Mouse (Mus musculus) MEL-GATA-1-ER (cell line): ENCODE data around the gene Zfp697.
A peak's percentile ranks its signal among the peaks of the same experiment; 100 is the strongest.
"Not testable (repeated sequence)": the region's sequence is repeated elsewhere in the genome, so short reads cannot be mapped to it uniquely, and the experiment has no call there.

Experiments used
- DNase-seq: peaks from one replicate; pipeline ENCODE4 v3.0.0-alpha.2; 2012; ENCODE audit warnings: low read depth; ENCODE audit errors: extremely low read depth

The Zfp697 gene

DNA sequence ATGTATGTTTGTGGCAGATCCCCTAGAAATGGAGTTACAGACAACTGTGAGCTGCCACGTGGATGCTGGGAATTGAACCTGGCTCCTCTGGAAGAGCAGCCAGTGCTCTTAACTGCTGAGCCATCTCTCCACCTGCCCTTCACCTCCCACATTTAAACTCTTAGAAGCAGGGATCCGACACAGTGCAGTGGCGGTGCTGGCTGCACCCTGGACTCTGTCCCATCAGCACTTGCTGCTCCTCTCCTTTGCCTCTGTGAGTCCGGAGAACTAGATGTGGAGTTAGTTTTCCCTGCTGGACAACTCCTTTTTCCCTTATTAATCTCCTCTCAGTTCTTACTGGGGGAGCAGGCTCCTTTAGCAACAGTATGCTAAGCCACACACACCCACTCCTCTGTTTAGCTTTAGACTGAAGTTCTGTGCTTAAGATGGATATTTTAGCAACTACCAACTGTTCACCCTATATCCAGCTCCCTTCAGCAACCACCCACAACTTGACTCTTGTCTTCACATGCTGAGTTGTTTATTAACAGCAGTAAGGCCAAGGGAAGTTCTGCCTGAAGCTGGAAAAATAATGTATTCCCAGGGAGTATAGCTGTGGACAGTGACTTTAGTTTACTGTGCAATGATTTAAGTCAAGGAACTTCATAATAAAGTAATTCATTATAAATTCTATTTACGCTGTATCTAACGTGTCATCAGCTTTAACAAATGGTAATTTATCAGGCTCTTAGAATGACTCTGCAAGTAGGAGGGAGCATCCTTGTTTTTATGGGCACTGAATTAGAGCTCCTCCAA lies 36.9 kb downstream of the Zfp697 start:
- DNase-seq: no peak

DNA sequence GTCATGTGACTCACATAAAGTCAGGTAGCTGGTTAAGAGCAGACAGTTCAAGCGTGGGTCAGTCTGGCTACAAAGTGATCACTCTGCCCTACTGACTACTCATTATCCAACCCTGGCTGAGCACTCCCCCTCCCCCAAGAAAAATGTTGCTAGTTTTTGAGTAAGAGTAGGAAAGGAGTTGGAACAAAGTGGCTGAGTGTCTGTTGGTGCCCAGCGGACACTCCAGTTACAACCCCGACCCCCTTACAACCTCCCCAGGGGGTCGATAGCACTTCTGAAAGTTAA lies 37.5 kb downstream of the Zfp697 start:
- DNase-seq: no peak

DNA sequence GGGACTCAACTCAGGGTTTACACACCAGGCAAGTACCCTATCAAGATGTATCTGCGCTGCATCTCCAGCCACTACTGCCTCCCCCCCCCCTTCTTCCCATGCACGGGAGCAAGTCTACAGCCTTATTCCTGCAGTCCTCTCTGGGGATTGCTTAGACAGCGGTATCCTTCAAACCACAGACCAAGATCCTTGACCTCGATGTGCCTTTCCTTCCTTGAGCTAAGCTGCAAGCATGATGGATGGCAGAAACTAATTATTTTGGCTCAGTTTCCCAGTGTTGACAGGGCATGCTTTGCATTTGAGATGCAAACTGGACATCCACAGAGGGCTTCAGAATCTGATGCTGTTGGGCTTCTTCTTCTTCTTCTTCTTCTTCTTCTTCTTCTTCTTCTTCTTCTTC lies 40.7 kb downstream of the Zfp697 start:
- no peak for DNase-seq

DNA sequence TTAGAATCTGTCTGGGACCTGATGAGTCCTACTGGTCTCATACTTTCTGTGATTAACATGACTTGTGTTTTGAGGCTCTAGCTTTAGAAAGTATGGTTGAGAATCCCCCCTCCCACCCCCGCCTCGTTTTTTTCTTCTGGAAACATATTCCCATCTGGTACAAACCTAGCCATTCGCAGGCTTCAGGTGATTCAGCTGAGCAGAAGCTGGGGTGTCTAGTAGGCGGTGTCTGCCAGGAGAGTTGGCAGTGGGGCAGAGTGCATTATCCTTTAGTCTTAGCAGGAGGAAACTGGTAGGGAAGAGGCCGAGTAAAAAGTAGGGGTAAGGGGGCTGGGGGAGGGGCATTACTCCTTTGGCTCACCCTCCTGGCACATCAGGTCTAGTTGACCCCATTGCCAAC lies 44.5 kb downstream of the Zfp697 start:
- DNase-seq: no peak

DNA sequence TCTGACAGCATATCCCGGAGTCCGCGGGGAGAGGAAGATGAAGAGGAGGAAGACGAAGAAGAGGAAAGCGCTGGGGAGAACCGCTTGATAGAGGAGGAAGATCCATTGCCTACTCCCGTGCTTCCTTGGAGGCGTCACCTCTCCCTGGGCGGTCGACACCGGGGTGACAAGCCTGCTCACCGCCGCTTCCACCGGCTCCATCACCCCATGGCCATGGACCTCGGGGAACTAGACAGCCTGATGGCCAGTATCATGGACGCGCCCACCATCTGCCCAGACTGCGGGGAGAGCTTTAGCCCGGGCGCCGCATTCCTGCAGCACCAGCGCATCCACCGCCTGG lies 45.0 kb downstream of the Zfp697 start:
- DNase-seq: no peak

DNA sequence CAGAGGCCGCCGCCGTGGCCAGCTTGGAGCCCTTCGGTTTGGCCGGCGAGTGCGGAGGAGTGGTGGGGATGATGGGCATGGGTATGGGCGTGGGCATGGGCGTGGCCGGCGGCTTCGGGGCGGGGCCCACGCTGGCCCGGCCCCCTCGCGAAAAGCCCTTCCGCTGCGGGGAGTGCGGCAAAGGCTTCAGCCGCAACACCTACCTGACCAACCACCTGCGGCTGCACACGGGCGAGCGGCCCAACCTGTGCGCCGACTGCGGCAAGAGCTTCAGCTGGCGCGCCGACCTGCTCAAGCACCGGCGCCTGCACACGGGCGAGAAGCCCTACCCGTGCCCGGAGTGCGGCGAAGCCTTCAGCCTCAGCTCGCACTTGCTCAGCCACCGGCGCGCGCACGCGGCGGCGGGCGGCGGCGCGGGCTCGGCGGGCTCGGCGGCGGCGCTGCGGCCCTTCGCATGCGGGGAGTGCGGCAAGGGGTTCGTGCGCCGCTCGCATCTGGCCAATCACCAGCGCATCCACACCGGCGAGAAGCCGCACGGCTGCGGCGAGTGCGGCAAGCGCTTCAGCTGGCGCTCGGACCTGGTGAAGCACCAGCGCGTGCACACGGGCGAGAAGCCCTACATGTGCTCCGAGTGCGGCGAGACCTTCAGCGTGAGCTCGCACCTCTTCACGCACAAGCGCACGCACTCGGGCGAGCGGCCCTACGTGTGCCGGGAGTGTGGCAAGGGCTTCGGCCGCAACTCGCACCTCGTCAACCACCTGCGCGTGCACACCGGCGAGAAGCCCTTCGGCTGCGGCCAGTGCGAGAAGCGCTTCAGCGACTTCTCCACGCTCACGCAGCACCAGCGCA lies 45.6 kb downstream of the Zfp697 start:
- peak; percentile 61 for DNase-seq

DNA sequence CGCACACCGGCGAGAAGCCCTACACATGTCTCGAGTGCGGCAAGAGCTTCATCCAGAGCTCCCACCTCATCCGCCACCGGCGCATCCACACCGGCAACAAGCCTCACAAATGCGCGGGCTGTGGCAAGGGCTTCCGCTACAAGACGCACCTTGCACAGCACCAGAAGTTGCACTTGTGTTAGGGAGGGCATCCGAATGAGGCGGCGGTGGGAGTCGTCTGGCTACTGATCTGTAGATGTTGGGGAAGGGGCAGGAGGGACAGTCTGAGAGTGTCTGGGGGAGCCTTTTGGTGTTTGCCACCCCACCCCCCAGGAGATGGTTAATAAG lies 46.2 kb downstream of the Zfp697 start:
- DNase-seq: no peak

DNA sequence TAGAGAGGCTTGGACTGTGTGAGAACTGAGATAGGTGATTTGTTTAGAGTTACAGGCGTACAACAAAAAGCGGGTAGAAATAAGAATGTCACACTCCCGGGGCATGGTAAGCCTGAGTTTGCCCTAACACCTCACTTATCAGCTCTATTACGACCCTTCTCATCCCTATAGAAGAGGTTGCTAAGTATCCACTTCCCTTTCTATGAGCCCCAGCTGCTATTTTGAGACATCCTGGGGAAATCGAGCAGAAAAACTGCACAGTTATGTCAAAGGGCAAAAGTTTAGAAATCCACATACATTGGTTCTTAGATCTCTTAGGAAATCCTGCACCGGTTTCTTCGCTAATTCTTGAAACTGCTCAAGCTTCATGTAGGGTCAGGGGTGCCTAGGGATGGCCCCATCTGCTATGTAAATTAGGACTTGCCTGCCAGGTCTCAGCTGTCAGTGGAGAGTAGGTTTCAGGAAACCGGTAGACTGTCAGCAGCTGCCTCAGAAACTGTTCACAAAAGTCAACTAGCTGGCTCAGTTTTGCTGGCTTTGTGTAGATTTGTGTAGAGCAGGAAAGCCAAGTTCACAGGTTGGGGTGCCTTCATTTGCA lies 46.8 kb downstream of the Zfp697 start:
- DNase-seq: no peak

DNA sequence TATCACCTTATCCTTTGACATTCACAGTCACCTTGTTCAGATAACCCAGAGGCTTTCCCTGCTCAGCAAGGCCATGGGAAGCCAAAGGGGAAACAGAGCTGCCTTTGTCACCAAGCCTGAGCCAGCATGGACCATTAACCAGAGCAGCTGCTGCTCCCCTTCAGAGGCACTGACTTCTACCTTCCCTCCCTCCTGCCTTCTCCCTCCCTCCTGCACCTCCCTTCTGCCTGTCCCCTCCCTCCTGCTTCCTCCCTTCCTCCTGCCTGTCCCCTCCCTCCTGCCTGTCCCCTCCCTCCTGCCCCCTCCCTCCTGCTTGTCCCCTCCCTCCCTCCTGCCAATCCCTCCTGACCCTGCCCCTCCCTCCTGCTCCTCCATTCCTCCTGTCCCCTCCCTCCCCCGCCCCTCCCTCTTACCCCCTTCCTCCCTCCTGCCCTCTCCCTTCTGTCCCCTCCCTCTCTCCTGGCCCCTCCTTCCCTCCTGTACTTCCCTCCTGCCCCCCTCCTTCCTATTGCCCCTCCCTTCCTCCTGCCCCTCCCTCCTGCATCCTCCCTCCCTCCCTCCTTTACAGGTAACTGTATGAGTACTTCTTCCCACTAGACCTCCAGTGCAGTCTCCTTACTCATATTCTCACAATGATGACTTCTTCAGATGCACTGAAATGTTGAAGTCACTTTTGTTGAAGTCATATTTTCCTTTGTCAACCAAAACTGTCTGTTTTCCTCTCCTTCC lies 52.0 kb downstream of the Zfp697 start:
- DNase-seq: peak; percentile 41

DNA sequence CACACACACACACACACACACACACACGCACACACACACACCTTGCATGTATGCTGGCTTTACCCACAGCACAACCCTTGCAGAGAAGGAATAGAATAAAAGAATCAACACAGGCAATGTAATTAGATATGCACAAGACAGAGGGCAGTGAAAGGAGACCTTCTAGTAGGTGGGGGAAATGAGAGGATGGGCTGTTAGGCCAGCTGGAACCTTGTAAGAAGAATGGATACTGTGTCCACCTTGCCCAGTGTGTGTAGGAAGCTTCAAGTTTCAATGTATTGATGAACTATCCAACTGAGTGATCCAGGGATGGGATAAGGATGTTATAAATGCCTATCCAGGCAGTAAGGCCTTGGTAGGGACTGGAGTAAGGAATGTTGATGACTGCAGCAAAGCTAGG lies 52.8 kb downstream of the Zfp697 start:
- no peak for DNase-seq

DNA sequence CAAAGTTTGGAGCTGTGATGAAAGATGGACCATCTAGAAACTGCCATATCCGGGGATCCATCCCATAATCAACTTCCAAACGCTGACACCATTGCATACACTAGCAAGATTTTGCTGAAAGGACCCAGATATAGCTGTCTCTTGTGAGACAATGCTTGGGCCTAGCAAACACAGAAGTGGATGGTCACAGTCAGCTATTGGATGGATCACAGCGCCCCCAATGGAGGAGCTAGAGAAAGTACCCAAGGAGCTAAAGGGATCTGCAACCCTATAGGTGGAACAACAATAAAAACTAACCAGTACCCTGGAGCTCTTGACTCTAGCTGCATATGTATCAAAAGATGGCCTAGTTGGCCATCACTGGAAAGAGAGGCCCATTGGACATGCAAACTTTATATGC lies 60.0 kb downstream of the Zfp697 start:
- not testable (repeated sequence) for DNase-seq

DNA sequence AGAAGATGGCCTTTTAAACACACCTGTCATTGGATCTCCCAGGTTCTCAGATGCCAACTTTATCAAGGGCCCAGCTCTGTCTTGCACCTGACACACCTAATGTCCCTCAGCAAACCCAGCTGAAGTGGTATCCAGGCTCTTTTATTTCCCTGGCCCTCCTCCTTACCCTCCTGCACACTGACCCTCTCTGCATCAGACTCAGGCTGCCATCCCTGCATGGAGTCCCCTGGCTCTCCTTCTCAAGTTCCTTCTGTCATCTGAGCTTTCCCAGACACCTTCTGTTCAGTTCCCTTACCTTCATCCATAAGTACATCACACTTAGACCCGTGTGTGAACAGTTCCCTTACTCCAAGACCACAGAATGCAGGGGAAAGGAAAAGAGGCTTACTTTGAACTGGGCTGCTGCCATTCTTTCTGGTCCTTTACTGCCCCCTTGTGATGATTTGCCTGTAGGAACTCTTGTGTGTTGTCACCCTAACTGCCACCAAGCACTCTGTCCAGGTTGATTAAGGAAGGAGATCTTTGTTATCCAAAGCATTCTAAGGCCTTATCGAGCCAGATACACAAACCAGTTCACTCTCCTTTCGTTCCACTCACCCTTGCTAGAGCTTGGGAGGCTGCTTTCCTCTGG lies 61.0 kb downstream of the Zfp697 start:
- DNase-seq: not testable (repeated sequence)

DNA sequence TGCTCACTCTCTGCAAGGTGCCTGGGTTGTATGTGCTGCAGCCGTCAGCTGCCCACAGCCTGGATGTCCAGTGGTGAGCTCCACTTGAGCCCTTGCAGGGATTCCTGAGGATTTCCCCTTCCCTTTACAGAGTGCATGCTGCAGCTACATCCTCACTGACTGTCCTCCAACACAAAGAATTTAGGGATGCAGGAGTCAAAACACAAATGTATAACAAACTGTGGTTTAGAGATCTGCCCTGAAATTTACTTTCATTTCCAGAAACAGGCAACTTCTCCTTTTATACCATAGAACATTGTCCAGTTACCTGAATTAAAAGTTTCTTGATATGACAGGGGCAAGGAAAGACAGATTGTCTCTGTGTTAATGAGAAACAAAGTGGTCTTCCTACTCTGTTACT lies 61.7 kb downstream of the Zfp697 start:
- DNase-seq: not testable (repeated sequence)

DNA sequence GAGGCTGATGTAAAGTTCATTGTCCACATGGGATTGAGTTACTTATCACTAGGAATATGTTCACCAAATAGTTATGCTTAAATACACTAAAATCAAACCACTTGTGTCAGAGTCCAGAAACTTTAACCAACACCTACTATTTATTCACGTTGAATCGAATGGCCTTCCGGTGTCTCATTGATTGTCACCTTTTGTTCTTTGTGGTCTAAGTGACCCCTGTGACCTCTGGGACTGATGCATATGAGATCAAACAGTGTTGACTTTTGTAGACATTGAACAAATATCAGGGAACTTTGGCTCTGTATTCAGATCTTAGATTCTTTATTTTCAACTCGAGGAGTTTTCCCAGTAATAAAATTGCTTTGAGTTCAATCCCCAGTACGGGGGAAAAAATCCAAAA lies 71.5 kb downstream of the Zfp697 start:
- not testable (repeated sequence) for DNase-seq

DNA sequence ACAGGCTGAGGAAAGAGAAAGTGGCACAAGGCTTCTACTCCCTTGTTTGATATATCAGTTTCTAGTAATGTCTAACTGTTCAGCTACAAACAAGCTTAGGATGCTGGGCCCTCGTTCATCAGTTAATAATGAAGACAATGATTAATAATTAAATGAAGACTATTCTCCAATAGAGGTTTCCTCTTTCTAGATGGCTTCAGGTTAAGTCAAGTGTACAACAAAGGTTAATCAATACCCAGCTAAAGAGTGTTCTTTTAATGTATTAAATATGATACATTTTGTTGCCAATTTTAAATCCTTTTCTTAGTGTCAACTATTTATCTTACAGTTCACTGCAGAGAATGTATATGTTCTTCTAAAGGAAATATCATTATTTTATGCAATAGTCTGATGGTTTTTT lies 74.8 kb downstream of the Zfp697 start, which contains the start of gene Gm4450:
Gene Gm4450 (minus strand): TSS at position 101 of the 400 bp plus-strand sequence.
- not testable (repeated sequence) for DNase-seq

DNA sequence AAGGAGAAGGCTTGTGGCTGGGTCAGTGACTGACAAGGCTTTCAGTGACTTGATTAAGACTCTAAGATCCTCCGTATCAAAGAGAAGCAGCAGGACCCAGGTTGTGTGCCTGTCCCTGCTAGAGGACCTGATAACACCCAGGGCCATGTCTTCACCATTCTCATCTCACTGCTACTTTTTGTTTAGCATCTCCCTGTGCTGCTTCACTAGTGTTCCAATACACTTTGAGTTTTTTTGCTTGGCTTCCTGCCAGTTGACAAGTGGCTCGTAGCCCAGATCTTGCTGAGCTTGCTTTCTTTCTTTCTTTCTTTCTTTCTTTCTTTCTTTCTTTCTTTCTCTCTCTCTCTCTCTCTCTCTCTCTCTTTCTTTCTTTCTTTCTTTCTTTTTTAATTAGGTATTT lies 87.1 kb downstream of the Zfp697 start:
- DNase-seq: not testable (repeated sequence)

DNA sequence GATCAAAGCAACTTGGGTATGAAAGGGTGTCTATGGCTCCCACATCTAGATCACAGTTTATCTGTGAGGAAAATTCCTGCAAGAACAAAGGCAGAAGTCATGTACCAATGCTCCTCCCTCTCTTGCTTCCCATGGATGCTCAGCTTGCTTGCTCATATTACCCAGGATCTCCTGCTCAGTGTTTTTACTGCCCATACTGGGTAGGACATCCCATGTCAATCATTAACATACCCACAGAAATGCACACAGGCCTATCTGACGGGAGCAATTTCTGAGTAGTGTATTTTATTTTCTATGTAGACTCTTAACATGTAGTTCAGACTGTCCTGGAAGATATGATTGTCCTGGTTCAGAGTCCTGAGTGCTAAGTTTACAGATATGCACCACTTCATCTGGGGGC lies 88.8 kb downstream of the Zfp697 start:
- not testable (repeated sequence) for DNase-seq

DNA sequence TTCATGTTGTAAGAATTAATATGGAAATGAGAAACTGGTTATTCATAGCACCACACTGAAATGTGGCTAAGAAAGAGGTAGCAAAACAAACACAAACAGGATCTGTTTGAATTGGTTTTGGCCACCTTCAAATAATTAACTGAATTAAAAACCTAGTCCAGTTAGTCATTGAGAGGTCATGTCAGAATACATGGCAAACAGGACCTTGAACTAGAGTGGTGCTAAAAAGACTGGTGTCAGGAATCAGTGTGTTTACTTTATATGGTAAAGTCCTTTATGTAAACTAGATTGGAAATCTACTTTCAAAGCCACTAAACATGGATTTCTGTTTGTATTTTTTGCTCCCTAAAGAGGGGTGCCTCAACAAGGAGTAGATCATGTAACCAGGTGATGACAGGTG lies 89.2 kb downstream of the Zfp697 start:
- DNase-seq: not testable (repeated sequence)

DNA sequence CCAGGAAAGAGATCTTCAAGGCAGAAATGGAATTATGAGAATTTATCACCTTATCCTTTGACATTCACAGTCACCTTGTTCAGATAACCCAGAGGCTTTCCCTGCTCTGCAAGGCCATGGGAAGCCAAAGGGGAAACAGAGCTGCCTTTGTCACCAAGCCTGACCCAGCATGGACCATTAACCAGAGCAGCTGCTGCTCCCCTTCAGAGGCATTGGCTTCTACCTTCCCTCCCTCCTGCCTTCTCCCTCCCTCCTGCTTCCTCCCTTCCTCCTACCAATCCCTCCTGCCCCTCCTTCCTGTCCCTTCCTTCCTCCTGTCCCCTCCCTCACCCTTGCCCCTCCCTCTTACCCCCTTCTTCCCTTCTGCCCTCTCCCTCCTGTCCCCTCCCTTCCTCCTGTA lies 111.9 kb downstream of the Zfp697 start:
- not testable (repeated sequence) for DNase-seq

DNA sequence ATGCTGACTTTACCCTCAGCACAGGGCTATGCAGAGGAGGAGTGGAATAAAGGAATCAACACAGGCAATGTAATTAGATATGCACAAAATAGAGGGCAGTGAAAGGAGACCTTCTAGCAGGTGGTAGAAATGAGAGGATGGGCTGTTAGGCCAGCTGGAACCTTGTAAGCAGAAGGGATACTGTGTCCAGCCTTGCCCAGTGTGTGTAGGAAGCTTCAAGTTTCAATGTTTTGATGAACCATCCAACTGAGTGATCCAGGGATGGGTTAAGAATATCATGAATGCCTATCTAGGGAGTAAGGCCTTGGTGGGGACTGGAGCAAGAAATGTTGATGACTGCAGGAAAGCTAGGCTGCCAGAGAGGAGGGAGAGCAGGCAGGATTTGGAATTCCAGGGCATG lies 112.8 kb downstream of the Zfp697 start:
- DNase-seq: not testable (repeated sequence)

DNA sequence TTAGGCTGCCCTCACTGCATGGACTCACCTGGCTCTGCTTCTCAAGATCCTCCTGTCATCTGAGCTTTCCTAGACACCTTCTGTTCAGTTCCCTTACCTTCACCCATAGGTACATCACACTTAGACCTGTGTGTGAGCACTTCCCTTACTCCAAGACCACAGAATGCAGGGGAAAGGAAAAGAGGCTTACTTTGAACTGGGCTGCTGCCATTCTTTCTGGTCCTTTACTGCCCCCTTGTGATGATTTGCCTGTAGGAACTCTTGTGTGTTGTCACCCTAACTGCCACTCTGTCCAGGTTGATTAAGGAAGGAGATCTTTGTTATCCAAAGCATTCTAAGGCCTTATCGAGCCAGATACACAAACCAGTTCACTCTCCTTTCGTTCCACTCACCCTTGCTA lies 114.5 kb downstream of the Zfp697 start:
- not testable (repeated sequence) for DNase-seq
